Mouse (Mus musculus) lung, postnatal 0 days (tissue): Measurements from ENCODE around the gene Lgals12. TPM values are rescaled to one million over a fixed set of nuclear protein-coding genes. Genes with fewer than 3 reads are reported as not detected.
A peak's percentile ranks its signal among the peaks of the same experiment; 100 is the strongest.

Source experiments
- ATAC-seq: fragments of 200-750 bp; cut with Nextera tagmentation; 2 replicates; pipeline ENCODE4 v1.8.0; 2017; ENCODE audit warnings: moderate library complexity
- DNase-seq: peaks from one replicate; pipeline ENCODE4 v3.0.0-alpha.2; 2016; ENCODE audit warnings: low spot score
- H3K27ac ChIP-seq: fragments of 300-500 bp; sonication (generic); 2 replicates; pipeline ENCODE4 v1.5.1; 2014; ENCODE audit warnings: antibody characterized with exemption, mild to moderate bottlenecking, low read length, mixed read lengths
- H3K27me3 ChIP-seq: fragments of 300-500 bp; sonication (generic); replicated peaks from 2 replicates; pipeline ENCODE4 v1.6.1; 2014; ENCODE audit warnings: low read length, mixed read lengths; ENCODE audit not compliant: insufficient read depth
- H3K36me3 ChIP-seq: fragments of 300-500 bp; sonication (generic); 2 replicates; pipeline ENCODE4 v1.6.1; 2014; ENCODE audit warnings: low read length, mixed read lengths; ENCODE audit not compliant: insufficient read depth
- H3K4me1 ChIP-seq: fragments of 300-500 bp; sonication (generic); 2 replicates; pipeline ENCODE4 v1.6.1; 2014; ENCODE audit warnings: antibody characterized with exemption, low read depth, low read length, mixed read lengths; ENCODE audit not compliant: insufficient read depth
- H3K4me2 ChIP-seq: fragments of 300-500 bp; sonication (generic); replicated peaks from 2 replicates; pipeline ENCODE4 v1.6.1; 2014; ENCODE audit warnings: low read depth, mild to moderate bottlenecking, low read length, moderate library complexity, mixed read lengths
- H3K4me3 ChIP-seq: fragments of 300-500 bp; sonication (generic); 2 replicates; pipeline ENCODE4 v1.5.1; 2014; ENCODE audit warnings: low read depth, low read length
- H3K9ac ChIP-seq: fragments of 300-500 bp; sonication (generic); replicated peaks from 2 replicates; pipeline ENCODE4 v1.6.1; 2014; ENCODE audit warnings: low read depth, mild to moderate bottlenecking
- H3K9me3 ChIP-seq: fragments of 300-500 bp; sonication (generic); 2 replicates; pipeline ENCODE4 v1.6.1; 2016; ENCODE audit warnings: low read length, mixed read lengths
- CTCF ChIP-seq: IDR thresholded peaks from 2 replicates; pipeline ENCODE4 v1.5.1; 2016; ENCODE audit warnings: antibody characterized with exemption, mild to moderate bottlenecking
- EP300 ChIP-seq: IDR thresholded peaks from 2 replicates; pipeline ENCODE4 v1.6.1; 2016; ENCODE audit warnings: antibody characterized with exemption, mild to moderate bottlenecking, control low read depth
- WGBS: fragments of 180-500 bp; shearing (Covaris S2); extraction: QIAGEN DNeasy Blood & Tissue Kit; methylation state at CpG from one replicate; pipeline ENCODE4 v1.1.7; 2014; 5-methylcytosine and 5-hydroxymethylcytosine counted together
- polyA plus RNA-seq: library from polyadenylated mRNA; unstranded; fragments of >200 nt; fragmentation: Nextera tagmentation; extraction: Ambion mirVana; gene quantifications from 2 replicates; pipeline ENCODE4 v1.2.1, GENCODE M21; 2015

Gene Lgals12
- polyA plus RNA-seq, 1 experiment from 2014 or later: 0.36 TPM

DNA sequence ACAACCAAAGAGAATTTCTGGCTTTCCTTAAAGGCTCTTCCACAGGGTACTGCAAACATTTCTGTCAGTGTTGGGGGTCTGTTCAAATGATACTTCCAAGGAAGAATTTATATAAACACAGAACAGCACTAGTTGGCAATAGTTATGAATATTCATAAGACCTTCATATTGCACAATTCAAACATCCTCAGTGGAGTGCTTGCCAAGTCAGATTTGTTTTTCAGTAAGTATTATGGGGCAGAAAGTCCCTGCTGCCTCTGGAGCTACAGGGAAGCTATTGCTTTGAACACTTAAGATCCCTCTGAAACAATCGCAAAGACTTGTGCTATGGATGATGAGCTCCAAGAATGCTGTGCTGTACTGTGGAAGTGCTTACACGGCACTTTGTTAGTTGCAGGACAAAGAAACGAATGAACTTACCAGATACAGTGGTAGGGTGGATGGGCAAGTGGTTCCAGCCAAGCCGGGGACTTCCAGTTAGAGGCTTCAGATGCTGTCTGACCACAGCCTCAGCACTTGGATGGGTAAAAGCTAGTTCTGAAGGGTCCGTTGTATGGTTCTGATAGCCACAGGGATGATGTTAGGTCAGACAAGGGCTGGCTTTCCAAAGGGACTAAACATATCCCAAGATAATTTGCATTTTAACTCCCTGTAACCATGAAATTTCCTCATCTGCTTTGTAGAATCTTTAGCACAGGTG lies 9.4 kb upstream of the Lgals12 start:
- H3K27ac ChIP-seq: no peak overlapping the region
- no peaks in the 10 kb centered on the region for H3K36me3 ChIP-seq
- WGBS: 74% methylated on average over 5 of the region's 5 CpGs
- DNase-seq: peak; percentile 49
- H3K27me3 ChIP-seq: no peaks in the 10 kb centered on the region
- no peak overlapping the region for H3K4me3 ChIP-seq
- H3K9ac ChIP-seq: no peak overlapping the region
- no peak overlapping the region for H3K4me2 ChIP-seq
- ATAC-seq: no peak
- TF ChIP-seq EP300 (no peak), CTCF (no peak)
- no peaks in the 10 kb centered on the region for H3K4me1 ChIP-seq
- no peaks in the 10 kb centered on the region for H3K9me3 ChIP-seq

DNA sequence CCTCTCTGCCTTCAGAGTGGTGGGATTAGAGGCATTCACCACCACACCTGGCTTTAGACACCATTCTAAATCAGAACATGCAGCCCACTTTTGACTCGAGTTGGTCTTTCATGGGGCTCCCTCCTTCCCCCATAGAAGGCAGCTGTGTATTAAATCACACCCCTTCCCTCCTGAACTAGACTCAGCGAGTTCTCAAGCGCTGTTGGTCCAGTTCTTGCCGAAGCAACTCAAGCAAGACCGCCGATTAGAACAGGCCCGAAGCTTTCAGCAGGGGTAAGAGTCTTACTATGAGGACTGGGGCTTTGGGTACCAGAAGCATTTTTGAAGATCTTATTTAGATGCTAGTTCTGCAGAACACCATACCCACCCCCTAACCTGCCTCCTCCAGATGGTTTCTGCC lies 6.2 kb upstream of the Lgals12 start:
- H3K36me3 ChIP-seq: no peaks in the 10 kb centered on the region

DNA sequence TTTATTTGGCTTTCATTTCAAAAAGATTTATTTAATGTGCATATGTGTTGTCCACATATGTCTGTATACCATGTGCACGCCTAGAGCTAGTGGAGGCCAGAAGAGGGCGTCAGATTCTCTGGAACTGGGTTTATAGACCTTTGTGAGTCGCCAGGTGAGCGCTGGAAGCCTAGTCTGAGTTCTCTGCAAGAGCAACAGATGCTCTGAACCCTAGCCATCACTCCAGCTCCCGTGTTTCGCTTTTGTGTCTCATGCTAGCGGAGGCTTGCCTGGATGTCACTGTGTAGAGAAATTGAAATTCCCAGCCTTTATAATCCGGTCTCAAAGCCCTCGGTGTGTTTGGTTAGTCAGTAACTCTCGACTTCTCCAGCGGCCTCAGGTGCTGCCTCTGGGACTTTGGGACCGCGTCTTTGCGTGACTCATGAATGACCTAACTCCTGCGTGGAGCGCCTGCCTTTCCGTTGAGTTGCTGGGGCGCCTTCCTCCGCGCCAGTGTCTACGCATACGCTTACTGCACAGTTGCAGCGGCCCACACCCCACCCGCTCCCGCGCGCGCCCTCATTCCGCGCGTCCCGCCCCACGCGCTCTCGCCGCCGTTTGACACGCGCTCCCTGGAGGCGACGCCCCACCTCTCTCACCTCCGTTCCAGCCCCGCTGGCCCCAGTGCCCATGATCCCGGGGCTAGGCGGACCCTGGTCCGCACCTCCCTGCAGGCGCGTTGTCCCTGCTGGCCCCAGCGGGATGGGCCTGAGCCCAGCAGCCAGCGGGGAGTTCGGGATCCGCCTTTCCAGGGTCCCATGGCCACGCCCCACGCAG lies 5.2 kb upstream of the Lgals12 start, which contains the start of gene Hrasls5:
Hrasls5 (plus strand) TSS at position 600 of the 816 bp plus-strand sequence.
- Histone ChIP-seq H3K27me3 (no peaks in the 10 kb centered on the region), H3K9me3 (no peaks in the 10 kb centered on the region), H3K9ac (no peak within 1 kb of the TSS), H3K4me2 (peak within 1 kb of the TSS; percentile 78), H3K4me1 (peaks cover 8% of the 10 kb centered on the region; the same call in 1 of the 2 replicates), H3K4me3 (peak within 1 kb of the TSS; percentile 36), H3K36me3 (no peaks in the 10 kb centered on the region), H3K27ac (no peak within 1 kb of the TSS)
- 5% methylated on average over 54 of the region's 54 CpGs for WGBS
- TF ChIP-seq EP300 (no peak), CTCF (peak; percentile 50)
- ATAC-seq: peak; percentile 71
- DNase-seq: peak; percentile 55

More for the DNA sequence above, 6.2 kb upstream of the Lgals12 start:
- Histone ChIP-seq H3K9ac (no peak overlapping the region), H3K27ac (no peak overlapping the region), H3K4me2 (no peak overlapping the region), H3K4me3 (no peak overlapping the region), H3K9me3 (no peaks in the 10 kb centered on the region), H3K27me3 (no peaks in the 10 kb centered on the region), H3K4me1 (no peaks in the 10 kb centered on the region)
- ATAC-seq (no peak), DNase-seq (no peak)
- no peak for TF ChIP-seq CTCF
- TF ChIP-seq EP300: no peak
- 89% methylated on average over 7 of the region's 7 CpGs for WGBS

DNA sequence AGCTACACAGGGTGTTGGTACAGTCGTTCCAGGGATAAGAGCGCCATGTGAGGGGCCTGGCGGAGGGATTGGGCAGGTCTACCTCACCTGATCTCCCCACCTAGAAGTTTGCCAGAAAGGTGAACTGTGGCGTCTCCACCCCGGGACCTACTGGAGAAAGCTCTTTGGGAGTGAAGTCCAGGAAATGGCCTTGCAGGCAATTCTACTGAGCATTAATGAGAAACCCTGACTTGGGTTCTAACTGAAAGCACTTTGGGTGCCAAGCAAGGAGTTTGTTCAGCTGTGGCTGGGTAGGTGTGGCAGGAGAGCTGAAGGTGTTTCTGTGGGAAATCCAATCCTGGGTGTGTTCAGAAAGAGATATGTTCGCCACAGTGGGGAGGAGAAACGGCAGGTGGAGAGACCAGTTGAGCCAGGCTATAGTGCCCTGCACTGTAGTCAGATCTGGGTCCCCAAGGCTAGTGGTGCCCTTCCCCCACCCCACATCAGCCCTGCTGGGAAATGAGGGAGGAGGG lies 753 bp upstream of the Lgals12 start:
- no peak overlapping the region for H3K4me2 ChIP-seq
- DNase-seq (peak; percentile 48), ATAC-seq (peak; percentile 39)

DNA sequence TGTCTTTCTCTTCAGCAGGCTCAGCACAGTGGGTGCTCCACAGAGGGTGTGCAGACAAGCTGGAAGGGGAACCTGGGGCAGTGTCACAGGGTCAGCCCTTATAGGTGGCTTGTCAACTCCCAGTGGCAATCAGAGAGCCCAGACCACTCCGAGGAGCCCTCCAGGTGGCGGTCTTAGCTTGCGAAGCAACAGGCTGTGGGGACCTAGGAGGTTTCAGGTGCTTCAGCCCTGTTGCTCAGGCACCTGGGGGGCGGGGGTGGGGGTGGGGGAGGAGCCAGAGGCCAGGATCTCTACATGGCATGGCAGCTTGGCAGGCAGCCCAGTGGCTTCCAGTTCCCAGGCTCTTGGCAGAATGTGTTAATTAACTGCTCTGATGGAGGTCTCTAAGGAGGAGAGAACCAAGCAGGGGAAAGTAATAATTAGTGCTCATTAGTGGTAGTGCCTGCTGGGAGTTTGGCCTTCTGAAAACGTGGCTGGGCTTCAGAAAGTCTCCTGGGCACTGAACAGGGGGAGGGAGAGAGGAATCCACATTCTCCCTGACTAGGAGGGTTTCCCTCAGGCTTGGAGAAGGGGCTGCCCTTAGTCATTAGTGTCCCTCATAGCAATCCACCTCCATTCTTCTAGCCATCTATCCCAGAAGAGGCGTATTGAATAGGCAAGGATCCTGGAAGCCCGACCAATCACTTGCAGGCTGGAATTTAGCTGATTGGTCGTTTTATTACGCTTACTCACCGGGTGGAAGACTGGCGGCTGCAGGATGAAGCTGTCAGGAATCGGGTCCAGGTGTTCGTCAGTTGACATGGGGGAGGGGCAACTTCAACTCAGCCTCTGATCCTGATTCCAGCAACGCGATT lies 836 bp downstream of the Lgals12 start:
- Histone ChIP-seq H3K27ac (no peak overlapping the region), H3K36me3 (no peaks in the 10 kb centered on the region), H3K9me3 (no peaks in the 10 kb centered on the region), H3K4me3 (peak overlapping the region; percentile 1; the same call in 1 of the 2 replicates), H3K27me3 (no peaks in the 10 kb centered on the region), H3K4me1 (peaks cover 19% of the 10 kb centered on the region; the same call in 1 of the 2 replicates), H3K9ac (no peak overlapping the region), H3K4me2 (peak overlapping the region; percentile 49)
- peak; percentile 75 for ATAC-seq
- peak; percentile 69 for DNase-seq
- 4% methylated on average over 15 of the region's 15 CpGs for WGBS
- TF ChIP-seq EP300: no peak
- peak; percentile 42 for TF ChIP-seq CTCF

More for the DNA sequence above, 753 bp upstream of the Lgals12 start:
- no peak overlapping the region for H3K9ac ChIP-seq
- 46% methylated on average over 7 of the region's 7 CpGs for WGBS
- H3K27me3 ChIP-seq: no peaks in the 10 kb centered on the region
- H3K36me3 ChIP-seq: no peaks in the 10 kb centered on the region
- TF ChIP-seq EP300 (no peak), CTCF (no peak)
- H3K27ac ChIP-seq: peak overlapping the region; percentile 49
- H3K4me1 ChIP-seq: peaks cover 19% of the 10 kb centered on the region; the same call in 1 of the 2 replicates
- H3K9me3 ChIP-seq: no peaks in the 10 kb centered on the region
- no peak overlapping the region for H3K4me3 ChIP-seq
